27 mouse cellular contexts compared by ENCODE assay signal in genomic region chr2:50044170-50044870, GRCm38 (mm10). TPM values are rescaled to one million over a fixed set of nuclear protein-coding genes. Genes with fewer than 3 reads are reported as not detected.
DNase-seq lines count a peak whose midpoint lies in the region; ATAC-seq and TF ChIP-seq lines count a peak whose summit lies in the region.
"Had no signal": no experiment of that assay in that cellular context is flagged by ENCODE, and none has a peak within 500 bp of the region (broad histone marks: within the 10 kb centered on the region; RNA-seq: fewer than 3 reads in every experiment).

No protein-coding gene starts in this region.

- DNase-seq in forebrain, embryonic 11.5 days (ENCODE audit: low spot score) = peak; percentile 58
- no peak for DNase-seq in forebrain, embryonic 10.5 days (ENCODE audit: extremely low spot score, low spot score)
- DNase-seq in forelimb bud, embryonic 11.5 days (ENCODE audit: low read depth, low spot score) = peak; percentile 27
- DNase-seq in gastrocnemius, postnatal 36 days = no peak
- DNase-seq in heart, adult 11 months = no peak
- DNase-seq: cerebellum, adult 11-12 months; heart, postnatal 14 days; kidney, adult 8-10 months; kidney, postnatal 10 days; left cerebral cortex, postnatal 4 days; lung, postnatal 36 days; midbrain, embryonic 14.5 days; retina, postnatal 1 day; right cerebral cortex, postnatal 25 days; spleen, adult 18-20 months; thymus, postnatal 36 days had no signal

- H3K27me3 ChIP-seq in forebrain, embryonic 11.5 days (ENCODE audit: control insufficient read depth, insufficient read depth, low read length) = no peaks in the 10 kb centered on the region
- no peaks in the 10 kb centered on the region for H3K27me3 ChIP-seq in forebrain, embryonic 10.5 days (ENCODE audit: poor library complexity, severe bottlenecking)
- H3K27me3 ChIP-seq in ES-Bruce4 (ENCODE audit: control insufficient read depth, insufficient read depth, low read length, poor library complexity, severe bottlenecking) = no peaks in the 10 kb centered on the region
- H3K27me3 ChIP-seq in forebrain, embryonic 12.5 days = 0 out of 2 replicates have a peak, but pooled peaks cover 3% of the 10 kb centered on the region
- H3K27me3 ChIP-seq: embryonic facial prominence, embryonic 15.5 days; heart, embryonic 13.5 days; limb, embryonic 15.5 days; lung, embryonic 15.5 days; neural tube, embryonic 13.5 days had no signal

- no peak overlapping the region for H3K27ac ChIP-seq in forebrain, embryonic 11.5 days (ENCODE audit: low read depth, low read length)
- no peak overlapping the region for H3K27ac ChIP-seq in forebrain, embryonic 10.5 days
- H3K27ac ChIP-seq in ES-Bruce4 (ENCODE audit: insufficient read depth, low read length) = no peak overlapping the region
- H3K27ac ChIP-seq in forebrain, embryonic 12.5 days = no peak overlapping the region
- H3K27ac ChIP-seq: embryonic facial prominence, embryonic 15.5 days; heart, embryonic 13.5 days; hindbrain, postnatal 0 days; limb, embryonic 15.5 days; liver, embryonic 14.5 days; lung, embryonic 15.5 days; neural tube, embryonic 13.5 days had no signal

- H3K4me2 ChIP-seq in forebrain, embryonic 11.5 days (ENCODE audit: low read depth, low read length, severe bottlenecking) = no peak overlapping the region
- no peak overlapping the region for H3K4me2 ChIP-seq in forebrain, embryonic 12.5 days
- H3K4me2 ChIP-seq: embryonic facial prominence, embryonic 15.5 days; heart, embryonic 13.5 days; limb, embryonic 15.5 days; lung, embryonic 15.5 days; neural tube, embryonic 13.5 days had no signal

- TF ChIP-seq POLR2A in ES-Bruce4 (IDR thresholded peaks at IDR 0.05; ENCODE audit: insufficient read depth, low read length) = no peak

- intact Hi-C loops in gastrocnemius, postnatal 36 days (cut with DNase I) = no loop called here

- H3K4me1 ChIP-seq in forebrain, embryonic 11.5 days (replicated peaks; ENCODE audit: control insufficient read depth, insufficient read depth, low read length) = 0 out of 2 replicates have a peak, but pooled peaks cover 2% of the 10 kb centered on the region
- peaks cover 36% of the 10 kb centered on the region for H3K4me1 ChIP-seq in forebrain, embryonic 10.5 days
- H3K4me1 ChIP-seq in ES-Bruce4 (ENCODE audit: control insufficient read depth, insufficient read depth, low read length) = no peaks in the 10 kb centered on the region
- H3K4me1 ChIP-seq in forebrain, embryonic 12.5 days = no peaks in the 10 kb centered on the region; the same call in 1 of the 2 replicates
- H3K4me1 ChIP-seq: embryonic facial prominence, embryonic 15.5 days; limb, embryonic 15.5 days; lung, embryonic 15.5 days; neural tube, embryonic 13.5 days had no signal

- no peak for TF ChIP-seq CTCF in ES-Bruce4 (IDR thresholded peaks at IDR 0.05; ENCODE audit: low read depth, low read length)

- H3K9ac ChIP-seq in forebrain, embryonic 11.5 days (ENCODE audit: low read length) = no peak overlapping the region
- no peak overlapping the region for H3K9ac ChIP-seq in ES-Bruce4 (ENCODE audit: low read depth, poor library complexity, severe bottlenecking)
- H3K9ac ChIP-seq in forebrain, embryonic 12.5 days = no peak overlapping the region
- H3K9ac ChIP-seq: embryonic facial prominence, embryonic 15.5 days; heart, embryonic 13.5 days; limb, embryonic 15.5 days; liver, embryonic 14.5 days; lung, embryonic 15.5 days; neural tube, embryonic 13.5 days had no signal

- 0 out of 2 replicates have a peak, but pooled peaks have one; percentile 25 for TF ChIP-seq EP300 in ES-Bruce4 (IDR thresholded peaks at IDR 0.05; ENCODE audit: insufficient read depth, low read depth, low read length)

- H3K4me3 ChIP-seq in forebrain, embryonic 11.5 days (ENCODE audit: low read depth, low read length) = no peak overlapping the region
- no peak overlapping the region for H3K4me3 ChIP-seq in forebrain, embryonic 10.5 days
- H3K4me3 ChIP-seq in ES-Bruce4 (ENCODE audit: low read depth, low read length) = no peak overlapping the region
- H3K4me3 ChIP-seq in forebrain, embryonic 12.5 days (replicated peaks) = no peak overlapping the region
- H3K4me3 ChIP-seq: embryonic facial prominence, embryonic 15.5 days; heart, embryonic 13.5 days; limb, embryonic 15.5 days; lung, embryonic 15.5 days; myocyte; neural tube, embryonic 13.5 days had no signal

- H3K9me3 ChIP-seq in forebrain, embryonic 11.5 days (ENCODE audit: control insufficient read depth, low read length) = no peaks in the 10 kb centered on the region
- H3K9me3 ChIP-seq in forebrain, embryonic 10.5 days = no peaks in the 10 kb centered on the region
- no peaks in the 10 kb centered on the region for H3K9me3 ChIP-seq in ES-Bruce4 (replicated peaks; ENCODE audit: control insufficient read depth, insufficient read depth, low read length, poor library complexity, severe bottlenecking)
- no peaks in the 10 kb centered on the region for H3K9me3 ChIP-seq in forebrain, embryonic 12.5 days
- H3K9me3 ChIP-seq: embryonic facial prominence, embryonic 15.5 days; limb, embryonic 15.5 days; lung, embryonic 15.5 days; neural tube, embryonic 13.5 days had no signal

- 32% methylated on average over 7 of the region's 7 CpGs for WGBS in forebrain, embryonic 11.5 days
- 47% methylated on average over 7 of the region's 7 CpGs for WGBS in forebrain, embryonic 10.5 days
- WGBS in forebrain, embryonic 12.5 days = 26% methylated on average over 7 of the region's 7 CpGs

- H3K36me3 ChIP-seq in forebrain, embryonic 11.5 days (ENCODE audit: control insufficient read depth, insufficient read depth, low read length) = no peaks in the 10 kb centered on the region
- H3K36me3 ChIP-seq in forebrain, embryonic 10.5 days (replicated peaks) = no peaks in the 10 kb centered on the region
- no peaks in the 10 kb centered on the region for H3K36me3 ChIP-seq in ES-Bruce4 (ENCODE audit: control insufficient read depth, insufficient read depth, low read length, poor library complexity, severe bottlenecking)
- H3K36me3 ChIP-seq in forebrain, embryonic 12.5 days (replicated peaks) = no peaks in the 10 kb centered on the region
- H3K36me3 ChIP-seq: embryonic facial prominence, embryonic 15.5 days; heart, embryonic 13.5 days; limb, embryonic 15.5 days; lung, embryonic 15.5 days; neural tube, embryonic 13.5 days had no signal

- peak; percentile 82 for ATAC-seq in forebrain, embryonic 11.5 days (replicated peaks; ENCODE audit: low FRiP score)
- peak; percentile 83; the same call in 1 of the 2 replicates for ATAC-seq in forebrain, embryonic 12.5 days (ENCODE audit: low FRiP score)
- ATAC-seq: hindbrain, postnatal 0 days had no signal

RNA-seq across cellular contexts. Expression of gene Lypd6, which starts 21.9 kb away (rescaled TPM):
- 10.3 and 13.3 TPM in 2 replicates for polyA plus RNA-seq in forebrain, embryonic 11.5 days (2014; fragmentation: Nextera tagmentation; extraction: Ambion mirVana)
- 3.9 and 5.5 TPM in 2 replicates for polyA plus RNA-seq in forebrain, embryonic 10.5 days (2016; fragmentation: Nextera tagmentation; extraction: Ambion mirVana)
- polyA plus RNA-seq in ES-Bruce4 (2011; ENCODE audit: insufficient read depth, insufficient read length, low read depth, missing spikeins) = 8.6 and 9.0 TPM in 2 replicates
- 8.2 and 9.6 TPM in 2 replicates for polyA plus RNA-seq in forebrain, embryonic 12.5 days (2016; fragmentation: Nextera tagmentation; extraction: Ambion mirVana)
- 1 to 10 TPM in 1 of 2 experiments, under 1 TPM in 1; 0.57 to 1.1 TPM for total RNA-seq in gastrocnemius, postnatal 36 days (2021)
- total RNA-seq: megakaryocyte-erythroid progenitor cell, adult 5-6 weeks had no signal

Comparison
In these comparisons a context has a peak if more than half of its experiments do, and no peak if none do; other contexts are left out.
1. DNase-seq: peak in forebrain, embryonic 11.5 days (single experiment) and forelimb bud, embryonic 11.5 days (single experiment); none in forebrain, embryonic 10.5 days (single experiment), gastrocnemius, postnatal 36 days (0 of 2) and heart, adult 11 months (single experiment).